Mouse (Mus musculus) right cerebral cortex, adult 18-20 months (tissue): ENCODE measurements around the gene Mgat5b.

Experiments
- DNase-seq: peaks from one replicate; pipeline ENCODE4 v3.0.0; 2022; ENCODE audit warnings: mixed read lengths

Mgat5b gene

GRCm38 (mm10) chr11:116982543-116982942 is 63.9 kb downstream of the Mgat5b start:
- no peak for DNase-seq

- no peak for DNase-seq
These were observed 67.1 kb downstream of the Mgat5b start for GRCm38 (mm10) chr11:116985504-116986385.

DNA sequence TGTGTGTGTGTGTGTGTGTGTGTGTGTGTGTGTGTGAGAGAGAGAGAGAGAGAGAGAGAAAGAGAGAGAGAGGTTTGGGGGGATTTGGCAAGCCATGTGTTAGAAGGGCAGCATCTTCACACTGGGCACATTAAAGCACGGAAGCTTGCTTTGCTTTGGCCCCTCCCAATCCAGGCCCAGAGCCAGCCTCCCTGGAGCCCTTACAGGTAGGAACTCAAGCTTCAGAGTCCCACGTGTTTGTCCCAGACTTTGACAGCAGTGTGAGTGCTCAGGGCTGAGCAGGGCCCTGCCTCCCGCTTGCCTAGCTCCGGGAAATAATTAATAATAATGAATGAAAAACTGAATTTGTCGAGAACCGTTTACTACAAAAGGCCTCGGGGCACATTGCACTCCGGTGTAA is 69.5 kb downstream of the Mgat5b start:
- DNase-seq, result peak; percentile 29

DNA sequence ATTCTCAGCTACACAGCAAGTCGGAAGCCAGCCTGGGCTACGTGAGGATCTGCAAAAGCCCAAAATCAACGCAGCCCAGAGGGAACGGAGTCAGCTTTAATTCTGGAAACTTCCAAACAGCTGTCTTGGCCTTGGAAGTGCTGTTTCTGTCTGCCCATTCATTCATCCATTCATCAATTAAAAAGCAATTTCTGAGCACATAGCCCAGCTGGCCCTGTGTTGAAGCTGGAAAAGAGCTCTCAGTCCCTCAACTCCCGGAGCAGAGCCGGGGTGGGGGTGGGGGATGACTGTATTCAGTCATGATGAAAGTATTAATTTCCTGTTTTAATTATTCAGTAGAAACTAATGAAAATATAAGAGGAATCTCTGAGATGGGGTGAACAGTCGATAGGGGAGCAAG is 71.6 kb downstream of the Mgat5b start:
- DNase-seq, result no peak

- no peak for DNase-seq
These were observed 72.7 kb downstream of the Mgat5b start for GRCm38 (mm10) chr11:116991410-116991809.

GRCm38 (mm10) chr11:116991964-116992363 is 73.3 kb downstream of the Mgat5b start:
- no peak for DNase-seq

GRCm38 (mm10) chr11:116994095-116994582 is 75.5 kb downstream of the Mgat5b start:
- no peak for DNase-seq

DNA sequence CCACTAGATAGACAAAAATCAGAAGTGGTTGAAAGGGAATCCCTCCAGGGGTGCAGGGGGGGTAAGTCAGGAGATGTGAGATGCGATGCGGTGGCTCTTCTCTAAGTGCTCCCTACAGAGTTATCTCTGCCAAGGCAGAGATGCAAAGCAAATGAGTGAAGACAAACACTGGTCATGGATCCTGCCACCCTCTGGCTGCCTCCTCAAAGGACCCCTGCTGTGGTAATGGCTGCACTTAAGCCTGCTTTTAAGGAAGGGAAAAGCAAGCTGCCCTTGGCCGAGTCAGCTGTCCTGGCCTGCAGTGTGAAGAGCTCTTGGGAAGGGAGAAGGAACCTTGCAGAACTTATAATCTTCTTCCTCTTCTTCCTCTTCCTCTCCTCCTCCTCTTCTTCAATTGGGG is 78.3 kb downstream of the Mgat5b start:
- no peak for DNase-seq

DNA sequence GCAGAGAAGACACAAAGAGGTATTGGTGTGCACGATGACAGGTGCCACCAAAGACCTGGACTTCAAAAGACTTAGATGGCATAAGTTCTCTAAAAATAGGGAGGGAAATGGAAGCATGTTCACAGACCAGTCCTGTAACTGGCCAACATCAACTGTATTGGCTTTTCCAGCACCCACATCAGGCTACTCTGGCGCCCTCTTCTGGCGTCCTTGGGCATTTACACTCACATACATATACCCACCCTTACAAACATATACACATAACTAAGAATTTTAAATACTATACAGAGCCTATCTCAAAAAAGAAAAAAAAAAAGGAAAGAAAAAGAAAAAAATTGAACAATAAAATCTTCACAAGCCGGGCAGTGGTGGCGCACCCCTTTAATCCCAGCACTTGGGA is 80.3 kb downstream of the Mgat5b start:
- DNase-seq, result no peak

- DNase-seq, result no peak
These were observed 81.6 kb downstream of the Mgat5b start for GRCm38 (mm10) chr11:117000219-117000618.

- DNase-seq, result no peak
These were observed 83.1 kb downstream of the Mgat5b start for GRCm38 (mm10) chr11:117001789-117002188.

- DNase-seq, result no peak
These were observed 84.8 kb downstream of the Mgat5b start for GRCm38 (mm10) chr11:117003503-117003902.

- no peak for DNase-seq
These were observed 85.6 kb downstream of the Mgat5b start for GRCm38 (mm10) chr11:117004277-117004676.

- peak; percentile 29 for DNase-seq
These were observed 98.8 kb downstream of the Mgat5b start for GRCm38 (mm10) chr11:117017462-117017861.

- peak; percentile 88 for DNase-seq
These were observed 99.7 kb downstream of the Mgat5b start for GRCm38 (mm10) chr11:117018410-117018809.

- no peak for DNase-seq
These were observed 102.4 kb downstream of the Mgat5b start for GRCm38 (mm10) chr11:117021026-117021425.

GRCm38 (mm10) chr11:117023537-117023936 is 104.9 kb downstream of the Mgat5b start:
- DNase-seq, result no peak

DNA sequence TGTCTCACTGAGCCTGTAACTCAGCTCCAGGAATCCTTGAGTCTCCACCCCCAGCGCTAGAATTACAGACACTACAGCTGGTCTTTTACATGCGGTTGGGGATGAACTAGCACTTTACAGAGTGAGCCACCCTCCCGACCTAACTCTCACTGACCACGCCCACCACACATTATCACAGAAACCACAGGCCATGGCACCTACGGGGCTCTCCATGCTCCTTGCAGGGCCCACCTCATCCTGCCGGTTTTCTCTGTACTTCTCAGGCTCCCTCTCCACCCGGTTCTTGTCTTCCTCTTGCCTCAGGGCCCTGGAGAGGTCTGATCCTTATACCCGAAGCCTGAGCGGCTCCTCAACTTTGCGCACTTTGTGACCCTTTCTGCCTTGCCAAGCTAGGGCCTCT is 109.0 kb downstream of the Mgat5b start:
- DNase-seq, result no peak

DNA sequence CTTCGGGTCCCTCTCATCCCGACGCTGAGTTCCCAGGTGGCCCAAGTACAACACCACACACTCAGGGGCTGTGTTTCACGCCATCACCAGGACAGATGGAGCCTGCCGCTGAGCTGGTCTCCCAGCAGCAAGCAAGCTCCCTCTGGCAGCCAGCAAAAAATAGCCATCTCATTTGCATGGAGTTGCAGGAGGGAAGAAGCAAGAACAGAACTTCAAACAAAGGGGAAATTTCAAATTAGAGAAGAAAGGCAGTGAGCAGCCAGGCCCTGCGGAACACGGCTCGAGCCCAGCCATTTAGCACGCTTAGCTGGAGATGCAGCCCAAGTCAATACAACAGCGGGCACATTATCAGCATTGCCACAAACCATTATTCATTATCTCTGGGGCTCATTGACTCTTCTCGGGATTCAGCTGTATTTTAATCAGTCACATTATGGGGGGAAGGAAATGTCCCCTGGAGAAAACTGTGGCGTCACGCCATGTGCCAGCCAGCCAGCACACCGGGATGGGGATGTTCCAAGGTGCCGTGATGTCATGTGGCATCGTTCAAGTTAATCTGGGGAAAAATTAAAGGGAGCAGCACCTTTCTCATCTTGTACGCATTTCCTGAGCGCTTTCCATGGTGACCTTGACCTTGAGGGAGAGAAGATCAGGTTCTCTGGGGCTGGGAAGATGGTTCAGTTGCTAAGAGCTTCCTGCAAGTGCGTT is 110.4 kb downstream of the Mgat5b start:
- DNase-seq, result peak; percentile 84

DNA sequence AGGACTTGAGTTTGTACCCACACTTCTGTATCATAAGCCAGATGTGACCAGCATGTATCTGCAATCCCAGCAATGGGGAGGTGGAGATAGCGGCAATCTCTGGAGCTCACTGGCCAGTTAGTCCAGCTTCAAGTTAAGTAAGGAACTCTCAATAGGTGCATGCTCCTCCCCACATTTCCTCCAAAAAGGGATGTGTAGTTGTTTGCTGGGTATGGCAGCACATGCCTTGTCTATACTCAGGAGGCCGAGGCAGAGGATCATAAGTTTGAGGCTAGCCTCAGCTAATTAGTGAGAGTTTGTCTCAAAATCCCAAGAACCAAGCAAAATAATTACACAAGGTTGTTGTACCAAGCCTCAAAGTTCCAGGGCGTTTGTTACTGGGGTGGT is 110.9 kb downstream of the Mgat5b start:
- no peak for DNase-seq

GRCm38 (mm10) chr11:117030018-117030417 is 111.4 kb downstream of the Mgat5b start:
- DNase-seq, result no peak

- peak; percentile 75 for DNase-seq
These were observed 111.9 kb downstream of the Mgat5b start for GRCm38 (mm10) chr11:117030471-117031101.

DNA sequence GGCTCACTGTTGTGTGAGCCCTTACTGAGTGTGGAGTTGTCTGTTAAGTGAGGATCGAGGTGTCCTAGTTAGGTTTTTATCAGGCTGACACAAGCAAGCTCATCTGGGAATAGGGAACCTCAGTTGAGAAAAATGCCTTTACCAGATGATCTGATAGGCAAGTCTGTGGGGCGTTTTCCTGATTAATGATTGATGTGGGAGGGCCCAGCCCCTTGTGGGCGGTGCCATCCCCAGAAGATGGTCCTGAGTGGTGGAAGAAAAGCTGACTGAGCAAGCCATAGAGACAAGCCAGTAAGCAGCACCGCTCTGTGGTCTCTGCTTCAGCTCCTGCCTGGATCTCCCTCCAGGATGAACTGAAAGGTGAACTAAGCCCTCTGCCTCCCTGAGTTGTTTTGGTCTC is 112.6 kb downstream of the Mgat5b start:
- DNase-seq, result peak; percentile 25
